ENCODE assay signal across 12 mouse cellular contexts in genomic region chr10:75100298-75100697, GRCm38 (mm10). TPM values are rescaled to one million over a fixed set of nuclear protein-coding genes. Genes with fewer than 3 reads are reported as not detected.
DNase-seq lines count a peak whose midpoint lies in the region; TF ChIP-seq lines count a peak whose summit lies in the region.
"Had no signal": no experiment of that assay in that cellular context is flagged by ENCODE, and none has a peak within 500 bp of the region (broad histone marks: within the 10 kb centered on the region; RNA-seq: fewer than 3 reads in every experiment).

No protein-coding gene starts in this region.

- intact Hi-C loops in left cerebral cortex, adult 2 months (cut with DNase I): no loop called here

- no peak overlapping the region for H3K4me3 ChIP-seq in left cerebral cortex, adult 2 months
- no peak overlapping the region for H3K4me3 ChIP-seq in lung, adult 2 months (replicated peaks; ENCODE audit: extremely low read depth, low read depth, low read length)
- H3K4me3 ChIP-seq: heart, adult 2 months had no signal

- DNase-seq in frontal cortex, adult 2 months (ENCODE audit: extremely low spot score in 1 of 2, low spot score in 1 of 2): peak; percentile 59 to 69
- no peak for DNase-seq in frontal cortex, postnatal 10 days (ENCODE audit: low spot score in 2 of 2)
- DNase-seq in right cerebral cortex, postnatal 10 days (ENCODE audit: low spot score in 2 of 2): peak; percentile 63 to 79
- DNase-seq in right cerebral cortex, postnatal 4 days: no peak
- peak in 1 of 2 experiments; percentile 48 for DNase-seq in left cerebral cortex, adult 2 months (ENCODE audit: extremely low spot score in 1 of 2, low spot score in 2 of 2)
- no peak for DNase-seq in thymus, postnatal 4 days
- no peak for DNase-seq in lung, adult 2 months
- no peak for DNase-seq in ovary, postnatal 14 days (ENCODE audit: low spot score)
- DNase-seq: adrenal gland, adult 2 months had no signal

- 75% methylated on average over 7 of the region's 7 CpGs for WGBS in lung, adult 2 months

- no peak for TF ChIP-seq CTCF in left cerebral cortex, adult 2 months (IDR thresholded peaks at IDR 0.05)
- TF ChIP-seq CTCF in lung, adult 2 months (IDR thresholded peaks at IDR 0.05; ENCODE audit: insufficient read depth, low read length): no peak

- H3K27ac ChIP-seq in left cerebral cortex, adult 2 months: peak overlapping the region; percentile 58
- H3K27ac ChIP-seq: heart, adult 2 months; kidney, postnatal 0 days; liver, embryonic 14.5 days had no signal

- peaks cover 30% of the 10 kb centered on the region for H3K4me1 ChIP-seq in lung, adult 2 months (ENCODE audit: control insufficient read depth, insufficient read depth, low read length)

- no peak for TF ChIP-seq POLR2A in lung, adult 2 months (IDR thresholded peaks at IDR 0.05; ENCODE audit: borderline replicate concordance, extremely low read depth, low read depth, low read length)

RNA-seq across cellular contexts. Expression of gene Bcr, which starts 39.9 kb away (rescaled TPM):
- polyA plus RNA-seq in frontal cortex, adult 2 months (2012; rRNA removed): 68.9 and 69.4 TPM in 2 replicates
- 100 to 1,000 TPM in 1 of 2 experiments, 10 to 100 TPM in 1; 99.6 to 113 TPM for total RNA-seq in left cerebral cortex, adult 2 months (2021)
- 51.8 and 51.9 TPM in 2 replicates for polyA plus RNA-seq in lung, adult 2 months (2012; rRNA removed)

Comparison
In these comparisons a context has a peak if more than half of its experiments do, and no peak if none do; other contexts are left out.
1. DNase-seq: peak in frontal cortex, adult 2 months (2 of 2) and right cerebral cortex, postnatal 10 days (2 of 2); none in frontal cortex, postnatal 10 days (0 of 2), right cerebral cortex, postnatal 4 days (single experiment), thymus, postnatal 4 days (single experiment), lung, adult 2 months (single experiment) and ovary, postnatal 14 days (single experiment).